Mouse (Mus musculus) embryonic fibroblast, embryonic 13.5 days (primary cell): ENCODE data around the gene Nsun4.

Source experiments
- CTCF ChIP-seq: IDR thresholded peaks from 2 replicates; pipeline ENCODE4 v1.5.1; 2011; ENCODE audit warnings: mild to moderate bottlenecking, control low read depth, low read length, moderate library complexity, borderline replicate concordance; ENCODE audit not compliant: insufficient read depth
- POLR2A ChIP-seq: IDR thresholded peaks from 2 replicates; pipeline ENCODE4 v1.6.1; 2011; ENCODE audit warnings: low read depth, mild to moderate bottlenecking, control low read depth, low read length, moderate library complexity

- TF ChIP-seq POLR2A, result no peak
- TF ChIP-seq CTCF, result no peak
Measured at GRCm38 (mm10) chr4:116017300-116017901, 36.3 kb downstream of the Nsun4 start.
